Mouse (Mus musculus) left cerebral cortex, postnatal 14 days (tissue): ENCODE measurements at regions not wholly inside any gene's neighbourhood (a gene's known extent, or its start where the extent isn't known, plus 50 kb on each side); places are given as distances from the start of the nearest gene placed in this dataset.

Experiments used
- DNase-seq, 2 experiments: peaks; one replicate each; pipeline ENCODE4 v3.0.0; 2021 to 2022; ENCODE audit warnings: low spot score in 2 of 2, mixed read lengths in 1 of 2
- intact Hi-C: fragments of 180-260 bp; cut with DNase I; formaldehyde crosslinking; loops from one replicate; pipeline ENCODE4 v1.15.1; 2025

DNA sequence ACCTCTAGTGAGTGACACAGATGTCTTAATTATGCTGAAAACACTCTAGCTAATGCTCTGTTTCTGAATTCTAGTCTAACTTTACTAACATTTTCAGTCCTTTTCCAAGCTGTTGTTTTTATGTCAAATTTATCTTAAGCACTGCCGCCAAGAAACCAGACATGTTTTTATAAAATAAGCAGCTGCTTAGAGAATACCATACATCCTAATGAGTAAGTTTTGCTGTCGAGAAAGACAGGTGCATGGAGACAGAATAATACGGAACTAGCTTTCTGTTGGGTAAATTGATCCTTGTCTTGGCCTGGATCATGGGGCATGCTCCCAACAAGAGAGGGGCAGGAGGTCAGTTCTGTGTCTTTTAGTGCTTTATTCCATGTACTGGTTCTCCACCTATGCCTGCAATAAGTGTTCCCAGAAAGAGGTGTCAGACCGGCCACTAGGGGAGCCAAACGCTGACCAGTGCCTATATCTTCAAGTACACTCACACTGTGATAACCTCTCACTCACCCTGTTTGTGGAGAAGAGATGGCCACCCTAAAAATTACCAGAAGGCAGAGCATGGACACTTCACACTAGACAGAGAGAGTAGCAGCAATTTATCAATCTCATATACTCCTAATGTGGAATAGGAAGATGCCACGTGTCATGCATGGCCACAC, 366.0 kb upstream of the 2610301B20Rik start:
- DNase-seq: peak in 1 of 2 experiments; percentile 2
- intact Hi-C loops: no loop called here

DNA sequence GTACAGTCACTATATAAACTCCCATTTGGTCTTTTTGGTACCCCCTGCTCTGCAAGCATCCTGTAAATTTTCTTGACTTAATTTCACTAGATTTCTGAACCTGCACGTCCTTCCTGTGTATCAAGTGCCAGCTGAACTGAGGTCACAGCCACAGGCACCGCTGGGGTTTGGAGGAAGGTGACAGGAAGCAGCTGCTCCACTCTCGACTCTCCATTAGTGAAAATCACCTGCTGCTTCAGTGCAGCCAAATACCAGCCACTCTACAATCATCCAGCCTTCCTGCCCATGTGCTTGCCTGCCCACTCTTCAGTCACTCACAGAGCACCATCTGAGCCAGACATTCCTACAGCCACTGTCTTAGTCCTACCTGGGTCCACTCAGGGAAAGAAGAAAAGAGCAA, 364.3 kb upstream of the 2610301B20Rik start:
- DNase-seq: no peak
- intact Hi-C loops: no loop called here

DNA sequence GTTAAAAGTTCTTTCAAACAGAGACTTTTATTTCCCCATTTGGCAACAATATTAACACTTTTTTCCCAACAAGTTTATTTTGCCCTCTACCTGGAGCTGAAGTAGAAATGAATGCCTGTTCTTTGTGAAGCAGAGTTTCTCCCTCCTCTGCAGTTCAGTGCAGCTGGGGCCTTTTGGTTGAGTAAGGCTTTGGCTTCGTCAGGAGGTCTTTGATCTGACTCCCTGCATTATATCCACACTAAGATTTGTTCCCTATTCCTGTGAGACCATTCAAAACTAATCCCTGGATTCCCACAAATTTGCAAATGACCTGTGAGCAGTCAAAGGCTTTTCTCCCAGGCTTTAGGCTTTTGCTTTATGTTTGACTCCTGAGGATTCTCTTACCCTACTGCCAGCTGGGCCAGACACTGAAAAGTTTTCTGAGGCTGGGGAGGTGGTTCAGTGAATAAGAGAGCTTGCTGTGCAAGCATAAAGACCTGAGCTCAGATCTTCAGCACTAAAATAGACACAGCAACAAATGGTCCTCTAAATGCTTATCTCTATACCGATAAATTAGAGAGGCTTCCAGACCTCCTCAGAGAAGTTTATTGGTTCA, 323.5 kb upstream of the 2610301B20Rik start:
- intact Hi-C loops: no loop called here
- DNase-seq: no peak

DNA sequence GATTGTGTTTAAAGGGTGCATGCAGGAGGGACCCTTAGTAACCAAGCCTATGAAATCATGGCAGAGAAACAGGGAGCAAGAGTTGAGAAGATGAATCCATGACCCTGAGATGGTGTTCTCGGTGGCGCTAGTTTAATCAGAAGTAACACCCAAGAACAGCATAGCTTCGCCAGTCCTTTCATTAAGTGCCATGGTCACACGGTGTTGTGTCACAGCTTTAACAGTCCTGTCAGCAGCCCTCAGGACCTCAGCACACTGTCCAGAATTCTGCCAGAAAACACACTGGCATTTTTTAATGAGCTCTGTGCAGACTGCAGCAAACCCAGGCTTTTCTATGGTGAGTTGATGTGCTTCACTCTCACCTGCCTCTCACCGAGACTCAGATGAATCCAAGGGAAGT, 320.6 kb upstream of the 2610301B20Rik start:
- intact Hi-C loops: no loop called here

DNA sequence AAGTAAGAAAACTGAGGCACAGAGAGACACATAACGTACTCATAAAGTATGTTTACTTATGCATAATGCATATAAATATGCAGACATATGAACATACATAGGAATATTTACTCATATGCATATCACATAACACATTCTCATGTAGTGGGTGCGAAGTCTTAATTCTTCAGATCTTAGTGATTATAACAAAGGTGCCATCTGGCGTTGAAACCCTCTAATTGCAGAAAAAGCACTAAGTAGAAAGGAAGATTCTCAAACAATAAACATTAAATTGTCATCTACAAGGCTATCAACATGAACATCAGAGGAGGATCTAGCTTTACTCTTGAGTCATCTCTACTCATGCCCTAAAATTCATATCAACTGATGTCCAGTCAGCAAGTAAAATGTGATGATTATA, 314.2 kb upstream of the 2610301B20Rik start:
- intact Hi-C loops: no loop called here
- DNase-seq: no peak

More for the DNA sequence above, 320.6 kb upstream of the 2610301B20Rik start:
- DNase-seq: no peak

DNA sequence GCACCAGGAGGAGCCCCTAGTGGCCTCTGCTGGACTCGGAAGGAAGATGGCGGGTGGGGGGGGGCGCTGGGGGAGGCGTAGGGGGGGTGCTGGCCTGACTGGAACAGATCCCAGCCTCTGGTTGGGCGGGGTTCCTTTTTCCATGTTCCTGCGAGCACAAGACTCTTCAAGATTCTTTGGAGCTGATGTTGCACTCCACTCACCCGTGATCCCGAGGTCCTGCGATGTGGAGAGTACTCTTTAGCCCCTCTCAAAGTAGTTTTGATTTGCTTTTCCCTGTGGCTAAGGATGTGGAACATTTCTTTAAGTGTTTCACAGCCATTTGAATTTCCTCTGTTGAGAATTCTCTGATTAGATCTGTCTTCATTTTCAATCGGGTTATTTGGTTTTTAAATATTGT, 269.8 kb upstream of the 2610301B20Rik start:
- no peak for DNase-seq
- intact Hi-C loops: no loop called here

DNA sequence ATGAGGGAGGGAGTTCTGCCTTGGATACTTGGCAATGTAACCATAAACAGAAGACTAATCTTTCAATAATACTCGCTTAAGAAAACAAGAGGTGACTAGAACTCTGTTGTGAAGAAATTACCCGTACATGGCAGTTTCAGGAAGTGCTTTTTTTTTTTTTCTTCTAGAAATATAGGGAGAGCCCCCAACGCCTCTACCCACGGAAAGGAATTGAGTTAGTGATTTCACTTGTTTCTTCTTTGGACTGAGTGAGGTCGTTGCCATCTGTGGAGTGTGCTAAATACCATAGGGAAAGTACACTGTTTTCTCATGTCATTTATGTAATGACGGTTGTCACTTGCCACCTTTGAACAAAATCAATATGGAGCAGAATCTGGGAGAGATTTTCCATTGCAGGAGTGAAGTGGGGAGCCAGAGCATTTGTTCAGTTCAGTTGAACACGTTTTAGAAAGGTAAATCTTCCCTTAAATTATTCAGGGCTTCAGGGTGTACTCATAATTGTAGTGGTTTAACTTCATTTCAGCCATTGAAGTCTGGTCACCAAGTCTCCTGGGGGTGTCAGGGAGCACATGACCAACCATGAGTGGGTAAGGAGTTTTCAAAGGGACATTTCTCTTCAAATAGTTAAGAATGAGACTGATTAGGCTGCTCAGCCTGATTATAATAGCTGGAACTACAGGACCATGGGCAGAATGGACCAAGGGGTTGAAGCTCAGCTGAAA, 266.3 kb upstream of the 2610301B20Rik start:
- intact Hi-C loops: no loop called here
- DNase-seq: no peak

DNA sequence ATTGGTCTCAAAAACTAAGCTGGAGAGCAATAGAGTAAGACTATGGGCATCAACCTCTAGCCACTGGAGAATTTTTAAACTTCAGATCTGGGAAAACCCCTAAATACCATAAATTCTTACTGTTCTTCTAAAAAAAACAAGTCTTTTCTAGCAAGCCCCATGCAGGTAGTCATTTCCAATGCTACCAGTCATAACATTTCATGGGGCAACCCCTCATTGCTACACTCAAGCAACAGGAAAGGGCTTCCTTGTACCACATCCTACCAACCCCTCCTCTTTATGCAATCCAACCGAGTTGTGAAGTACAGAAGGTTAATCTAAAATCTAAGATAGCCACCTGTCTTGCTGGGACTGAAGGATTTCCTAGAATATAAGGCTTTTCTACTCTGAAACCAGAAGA, 263.5 kb upstream of the 2610301B20Rik start:
- intact Hi-C loops: no loop called here
- DNase-seq: no peak
